Mouse (Mus musculus): ENCODE data around the gene F8.

Gene F8

DNA sequence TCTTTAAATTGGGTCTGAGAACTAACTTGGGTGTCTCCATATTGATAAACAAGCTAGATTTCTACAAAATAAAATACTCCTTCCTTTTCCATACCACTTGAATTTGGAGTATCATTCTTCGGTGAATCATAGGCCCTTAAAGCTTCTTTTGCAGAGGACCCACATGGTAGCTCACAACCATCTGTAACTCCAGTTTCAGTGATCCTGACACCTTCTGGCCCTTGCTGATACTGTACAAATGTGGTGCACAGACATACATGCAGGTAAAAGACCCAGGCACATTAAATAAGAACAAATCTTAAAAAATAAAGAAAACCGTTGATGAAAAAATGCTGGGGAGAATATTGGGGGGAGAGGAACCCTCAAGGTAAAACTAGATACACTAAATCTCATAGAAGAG, 244.2 kb downstream of the F8 start:
- no peak for DNase-seq (ENCODE audit: low read depth, low spot score)

DNA sequence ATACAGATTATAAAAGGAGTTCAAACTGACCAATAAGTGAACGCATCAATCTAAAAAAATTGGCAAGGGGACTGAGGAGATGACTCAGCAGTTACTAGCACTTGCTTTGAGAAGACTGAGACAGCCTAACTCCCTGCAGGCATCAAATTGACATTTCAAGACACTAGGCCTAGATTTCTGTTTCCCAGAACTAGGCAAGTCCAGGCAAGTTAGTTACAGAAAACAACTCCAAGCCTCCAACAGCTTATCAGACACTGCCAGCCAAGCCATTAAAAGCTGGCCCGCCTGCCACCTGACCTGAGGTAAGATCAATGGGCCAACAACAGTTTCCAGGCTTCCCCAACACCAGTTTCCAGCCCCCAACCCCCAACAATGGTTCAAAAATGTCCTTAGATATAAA, 244.7 kb downstream of the F8 start:
- DNase-seq (ENCODE audit: low read depth, low spot score), result peak; percentile 38

DNA sequence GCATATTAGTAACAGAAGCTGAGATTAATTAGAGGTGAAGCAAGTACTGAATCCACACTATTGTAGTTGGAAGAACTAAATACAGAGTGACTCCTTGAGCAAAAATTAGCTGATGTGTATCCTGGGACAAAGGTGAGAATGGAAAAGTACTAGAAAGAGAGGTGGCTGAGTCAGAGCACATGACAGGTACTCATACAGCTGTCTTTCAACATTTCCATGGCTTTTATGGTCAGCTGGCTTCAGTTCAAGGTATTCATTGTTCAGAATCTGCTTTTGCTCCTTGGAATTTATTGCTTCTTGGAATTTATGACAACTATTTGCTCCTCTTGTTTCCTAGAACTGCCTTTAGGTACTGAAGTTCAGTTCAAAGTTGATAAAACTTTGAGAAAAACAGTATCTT, 245.5 kb downstream of the F8 start:
- no peak for DNase-seq (ENCODE audit: low read depth, low spot score)

DNA sequence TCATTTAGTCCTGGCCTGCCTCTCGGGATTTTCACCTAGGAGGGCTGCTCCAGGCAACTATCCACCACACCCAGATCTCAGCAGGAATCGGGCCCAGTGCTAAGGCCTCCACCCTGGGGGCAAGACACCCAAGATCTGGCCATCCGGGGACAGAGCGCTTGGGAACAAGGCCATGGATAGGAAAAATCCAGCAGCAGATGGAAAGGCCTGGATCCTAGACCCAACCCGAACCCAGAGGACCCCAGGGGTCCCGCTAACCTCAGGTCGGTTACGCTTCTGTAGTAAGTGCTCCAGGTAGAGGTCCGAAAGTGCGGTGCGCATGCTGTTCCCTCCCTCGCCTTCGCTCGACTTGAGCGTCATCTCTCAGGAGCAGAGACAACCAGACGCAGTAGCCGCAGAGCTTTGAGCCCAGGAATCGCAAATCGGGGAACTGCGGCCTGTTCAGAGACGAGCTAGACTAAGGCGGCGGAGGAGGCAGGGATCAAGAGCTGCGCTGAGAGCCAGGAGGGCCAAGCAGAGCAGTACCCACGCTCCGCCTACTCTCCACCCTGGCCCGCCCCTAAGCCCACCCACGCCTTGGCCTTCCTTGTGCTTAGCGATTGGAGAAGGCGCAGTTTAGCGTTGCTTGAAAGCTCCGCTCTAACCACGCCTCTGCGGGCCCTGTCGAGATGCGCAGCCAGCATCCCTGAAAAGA, 251.8 kb downstream of the F8 start, which contains the start of gene Mpp1:
Gene Mpp1 (minus strand): TSS at position 550 of the 694 bp plus-strand sequence.
- peak; percentile 87 for DNase-seq (ENCODE audit: low read depth, low spot score)

DNA sequence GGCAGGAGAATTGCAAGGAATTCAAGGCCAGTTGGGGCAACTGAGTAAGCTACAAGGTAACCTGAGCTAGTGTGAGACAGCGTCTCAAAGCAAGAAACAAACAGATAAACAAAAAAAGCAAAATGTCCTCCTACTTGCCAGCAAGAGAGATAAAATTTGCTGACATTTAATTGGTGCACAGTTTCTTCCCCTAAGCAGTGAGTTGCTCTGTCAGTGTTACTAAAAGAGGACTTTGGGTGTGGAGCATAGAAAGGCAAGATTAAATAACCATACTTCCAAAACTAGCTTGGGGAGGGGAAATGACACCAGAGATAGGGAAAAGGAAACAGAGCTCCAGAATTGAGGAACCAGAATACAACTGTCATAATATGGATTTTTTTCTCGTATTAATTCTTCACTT, 252.9 kb downstream of the F8 start:
- DNase-seq (ENCODE audit: low read depth, low spot score), result no peak

DNA sequence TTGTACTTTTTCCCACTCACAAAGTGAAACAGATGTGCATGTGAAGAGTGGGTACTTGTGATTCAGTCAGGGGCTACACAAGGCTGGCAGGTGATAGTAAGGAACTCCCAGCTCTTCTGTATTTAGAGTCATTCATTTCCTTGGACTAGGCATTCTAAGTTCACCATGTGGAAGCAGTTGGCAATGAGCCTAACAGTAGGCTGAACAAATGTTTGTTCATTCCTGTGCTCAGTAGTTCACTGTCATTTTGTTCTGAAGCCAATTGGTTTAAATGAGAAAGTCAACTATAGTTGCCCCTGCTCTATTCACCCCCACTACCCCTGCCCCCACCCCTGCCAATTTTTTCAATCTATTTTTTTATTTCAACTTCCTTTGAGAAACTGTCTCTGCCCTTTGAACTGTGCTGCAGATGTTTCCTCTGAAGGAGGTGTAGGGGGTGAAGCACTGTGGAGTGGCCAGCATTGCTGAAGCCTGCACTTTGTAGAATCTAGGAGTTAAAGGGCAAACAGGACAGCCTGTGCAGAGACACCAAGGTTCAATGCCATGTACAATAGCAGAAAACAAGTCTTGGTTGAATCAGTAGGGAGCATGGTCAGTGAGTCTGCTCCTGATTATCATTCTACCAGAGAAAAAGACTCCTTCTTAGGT, 254.0 kb downstream of the F8 start:
- DNase-seq (ENCODE audit: low read depth, low spot score), result no peak

DNA sequence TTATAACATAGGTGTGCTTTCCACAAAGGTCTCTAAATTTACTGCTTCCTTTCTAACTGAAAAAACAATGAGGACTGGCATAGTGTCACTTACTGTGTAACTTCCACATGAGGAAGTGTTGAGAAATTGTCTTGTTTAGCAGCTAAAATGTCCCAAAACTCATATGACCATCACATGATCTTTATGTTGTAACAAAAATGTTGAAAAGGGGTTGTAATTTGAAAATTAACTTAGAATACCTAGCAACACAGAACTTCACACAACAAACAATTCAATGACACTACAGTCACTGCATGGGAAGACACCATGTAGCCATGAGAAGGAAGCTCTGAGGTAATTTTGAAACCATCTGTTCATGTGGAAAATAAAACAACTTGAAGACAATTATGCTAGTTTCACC, 255.5 kb downstream of the F8 start:
- no peak for DNase-seq (ENCODE audit: low read depth, low spot score)

- no peak for DNase-seq (ENCODE audit: low read depth, low spot score)
These were observed 256.8 kb downstream of the F8 start for GRCm38 (mm10) chrX:75125606-75126005.

Measured in ES-CJ7 (cell line).